In the genomic region with DNA sequence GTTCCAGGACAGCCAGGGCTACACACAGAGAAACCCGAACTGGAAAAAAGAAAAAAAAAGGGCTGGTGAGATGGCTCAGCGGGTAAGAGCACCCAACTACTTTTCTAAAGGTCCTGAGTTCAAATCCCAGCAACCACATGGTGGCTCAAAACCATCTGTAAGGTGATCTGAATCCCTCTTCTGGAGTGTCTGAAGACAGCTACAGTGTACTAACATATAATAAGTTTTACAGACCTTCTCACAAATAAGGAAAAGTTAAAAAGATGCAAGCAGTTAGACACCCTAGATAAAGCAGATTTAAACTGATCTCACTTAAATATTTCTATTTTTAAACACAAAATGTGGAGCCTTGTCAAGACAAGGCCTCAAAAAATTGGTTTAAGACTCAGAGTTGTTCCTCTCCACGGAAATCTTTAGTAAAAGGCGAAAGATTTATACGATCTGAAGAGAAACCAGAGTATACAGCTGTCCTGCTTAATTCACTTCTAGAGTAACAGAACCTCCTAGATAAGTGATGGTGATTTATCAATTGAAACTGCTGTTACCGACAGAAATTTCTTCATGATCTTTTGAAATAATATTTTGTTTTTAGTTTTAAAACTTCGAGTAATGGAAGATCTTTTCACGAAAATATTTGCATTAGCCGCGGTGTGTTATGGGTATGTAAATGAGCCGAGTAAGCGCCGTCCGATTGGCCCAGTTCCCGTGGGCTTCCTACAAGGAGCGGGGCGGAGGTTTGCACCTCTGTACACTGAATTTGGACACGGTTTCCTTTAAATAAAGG, we compare ENCODE assay signal across 8 mouse cellular contexts. TPM values are rescaled to one million over a fixed set of nuclear protein-coding genes. Genes with fewer than 3 reads are reported as not detected.
DNase-seq lines count a peak whose midpoint lies in the region; ATAC-seq lines count a peak whose summit lies in the region.

No protein-coding gene starts in this region.

- ATAC-seq in frontal cortex, adult (ENCODE audit: low TSS enrichment): peak; percentile 66
- ATAC-seq in lung, embryonic 16.5 days (ENCODE audit: low read depth): peak; percentile 92

- H3K27ac ChIP-seq in hindbrain, embryonic 10.5 days: peak overlapping the region; percentile 91
- H3K27ac ChIP-seq in lung, embryonic 16.5 days (ENCODE audit: low read length): peak overlapping the region; percentile 81

- H3K36me3 ChIP-seq in hindbrain, embryonic 10.5 days: no peaks in the 10 kb centered on the region
- no peaks in the 10 kb centered on the region for H3K36me3 ChIP-seq in lung, embryonic 16.5 days (ENCODE audit: control insufficient read depth, insufficient read depth, low read length)

- H3K9me3 ChIP-seq in hindbrain, embryonic 10.5 days: no peaks in the 10 kb centered on the region
- no peaks in the 10 kb centered on the region for H3K9me3 ChIP-seq in lung, embryonic 16.5 days (ENCODE audit: control insufficient read depth, low read length)

- WGBS in hindbrain, embryonic 10.5 days: 1% methylated on average over 18 of the region's 18 CpGs
- WGBS in lung, embryonic 16.5 days: under 1% methylated on average over 18 of the region's 18 CpGs

- H3K4me3 ChIP-seq in hindbrain, embryonic 10.5 days: peak overlapping the region; percentile 52
- H3K4me3 ChIP-seq in lung, embryonic 16.5 days (ENCODE audit: low read length): peak overlapping the region; percentile 55

- H3K4me2 ChIP-seq in lung, embryonic 16.5 days (ENCODE audit: low read depth, low read length): peak overlapping the region; percentile 72

- H3K4me1 ChIP-seq in hindbrain, embryonic 10.5 days (replicated peaks): peaks cover 13% of the 10 kb centered on the region
- H3K4me1 ChIP-seq in lung, embryonic 16.5 days (replicated peaks; ENCODE audit: control insufficient read depth, insufficient read depth, low read length): peaks cover 6% of the 10 kb centered on the region

- H3K27me3 ChIP-seq in hindbrain, embryonic 10.5 days (ENCODE audit: insufficient read depth, poor library complexity, severe bottlenecking): no peaks in the 10 kb centered on the region
- no peaks in the 10 kb centered on the region for H3K27me3 ChIP-seq in lung, embryonic 16.5 days (ENCODE audit: control insufficient read depth, insufficient read depth, low read depth, low read length)

- peak; percentile 92 for DNase-seq in MN1 (ENCODE audit: low spot score)
- peak; percentile 93 for DNase-seq in cerebellum, adult 9-10 months
- peak; percentile 72 for DNase-seq in hindbrain, embryonic 10.5 days (ENCODE audit: low spot score)
- DNase-seq in layer of hippocampus, adult 9-11 months: peak; percentile 86
- DNase-seq in ovary, postnatal 10 days (ENCODE audit: low spot score): peak; percentile 71
- DNase-seq in thymus, postnatal 0 days (ENCODE audit: low spot score): peak; percentile 91

- peak overlapping the region; percentile 76 for H3K9ac ChIP-seq in lung, embryonic 16.5 days (ENCODE audit: low read length)

RNA-seq across cellular contexts. Expression of a gene that starts 6.4 kb away (rescaled TPM):
- 7.7 and 8.0 TPM in 2 replicates for polyA plus RNA-seq in hindbrain, embryonic 10.5 days (2016; fragmentation: Nextera tagmentation; extraction: Ambion mirVana)
- polyA plus RNA-seq in lung, embryonic 16.5 days (2015; fragmentation: Nextera tagmentation; extraction: Ambion mirVana): 5.7 TPM in 2 replicates
- 6.0 and 7.3 TPM in 2 replicates for polyA plus RNA-seq in thymus, postnatal 0 days (2015; fragmentation: Nextera tagmentation; extraction: Ambion mirVana)

Comparison
In these comparisons a context has a peak if more than half of its experiments do, and no peak if none do; other contexts are left out.
1. Peak in every context shown above with its lines: DNase-seq, ATAC-seq, H3K4me3 ChIP-seq and H3K27ac ChIP-seq.